Mouse (Mus musculus) E14TG2a.4 (cell line): ENCODE data around the gene Phactr1.

ENCODE experiments used
- CTCF ChIP-seq: conservative IDR thresholded peaks from 2 replicates; pipeline ENCODE4 v1.5.1; 2014; ENCODE audit warnings: low read length
- NANOG ChIP-seq: IDR thresholded peaks from 2 replicates; pipeline ENCODE4 v1.6.1; 2014; ENCODE audit warnings: borderline replicate concordance, low read length, mixed read lengths
- POU5F1 ChIP-seq: IDR thresholded peaks from 2 replicates; pipeline ENCODE4 v1.6.1; 2014; ENCODE audit warnings: low read length, borderline replicate concordance

DNA sequence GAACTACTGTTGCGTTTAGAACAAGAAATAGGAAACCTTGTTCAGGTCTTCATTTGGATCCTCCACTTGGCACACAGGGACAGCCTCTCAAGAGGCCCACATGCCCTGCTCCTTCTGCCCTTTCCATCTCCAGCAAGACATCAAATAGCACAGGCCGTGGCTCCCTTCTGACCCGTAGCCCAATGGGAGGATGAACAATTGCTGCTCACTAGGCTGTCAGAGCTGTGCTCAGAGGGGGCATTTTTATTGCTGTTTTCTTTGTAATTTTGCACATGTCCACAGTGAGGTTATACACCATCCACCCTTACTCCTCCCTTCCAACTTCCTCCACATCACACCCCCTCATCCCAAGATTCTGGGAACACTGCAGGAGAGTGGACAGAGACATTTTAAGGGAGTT lies 269.6 kb downstream of the Phactr1 start:
- TF ChIP-seq CTCF (no peak), NANOG (no peak), POU5F1 (no peak)
